Mouse (Mus musculus): Measurements from ENCODE around the gene Kcnj6.

Kcnj6 gene

GRCm38 (mm10) chr16:94782110-94782946 lies 215.2 kb downstream of the Kcnj6 start:
- DNase-seq (ENCODE audit: low spot score in 2 of 2): peak in 1 of 2 experiments; percentile 68

- no peak for DNase-seq (ENCODE audit: low spot score in 2 of 2)
Measured at GRCm38 (mm10) chr16:94773928-94774327, 223.6 kb downstream of the Kcnj6 start.

- peak in 1 of 2 experiments; percentile 32 for DNase-seq (ENCODE audit: low spot score in 2 of 2)
Measured at GRCm38 (mm10) chr16:94767606-94768005, 229.9 kb downstream of the Kcnj6 start.

GRCm38 (mm10) chr16:94765129-94765528 lies 232.4 kb downstream of the Kcnj6 start:
- DNase-seq (ENCODE audit: low spot score in 2 of 2): no peak

- DNase-seq (ENCODE audit: low spot score in 2 of 2): no peak
Measured at GRCm38 (mm10) chr16:94760732-94761131, 236.8 kb downstream of the Kcnj6 start.

GRCm38 (mm10) chr16:94759761-94760160 lies 237.7 kb downstream of the Kcnj6 start:
- DNase-seq (ENCODE audit: low spot score in 2 of 2): no peak

- no peak for DNase-seq (ENCODE audit: low spot score in 2 of 2)
Measured at GRCm38 (mm10) chr16:94758606-94759005, 238.9 kb downstream of the Kcnj6 start.

GRCm38 (mm10) chr16:94756352-94756751 lies 241.1 kb downstream of the Kcnj6 start:
- DNase-seq (ENCODE audit: low spot score in 2 of 2): no peak

GRCm38 (mm10) chr16:94753453-94753852 lies 244.0 kb downstream of the Kcnj6 start:
- peak; percentile 40 to 58 for DNase-seq (ENCODE audit: low spot score in 2 of 2)

- no peak for DNase-seq (ENCODE audit: low spot score in 2 of 2)
Measured at GRCm38 (mm10) chr16:94752781-94753180, 244.7 kb downstream of the Kcnj6 start.

GRCm38 (mm10) chr16:94745016-94745415 lies 252.5 kb downstream of the Kcnj6 start:
- DNase-seq (ENCODE audit: low spot score in 2 of 2): no peak

GRCm38 (mm10) chr16:94743853-94744501 lies 253.5 kb downstream of the Kcnj6 start:
- peak in 1 of 2 experiments; percentile 63 for DNase-seq (ENCODE audit: low spot score in 2 of 2)

GRCm38 (mm10) chr16:94737359-94737687 lies 260.2 kb downstream of the Kcnj6 start:
- no peak for DNase-seq (ENCODE audit: low spot score in 2 of 2)

- DNase-seq (ENCODE audit: low spot score in 2 of 2): no peak
Measured at GRCm38 (mm10) chr16:94736462-94737358, 260.8 kb downstream of the Kcnj6 start.

GRCm38 (mm10) chr16:94735472-94735871 lies 262.0 kb downstream of the Kcnj6 start:
- no peak for DNase-seq (ENCODE audit: low spot score in 2 of 2)

GRCm38 (mm10) chr16:94731027-94731426 lies 266.5 kb downstream of the Kcnj6 start:
- DNase-seq (ENCODE audit: low spot score in 2 of 2): peak in 1 of 2 experiments; percentile 28

- no peak for DNase-seq (ENCODE audit: low spot score in 2 of 2)
Measured at GRCm38 (mm10) chr16:94729236-94729635, 268.3 kb downstream of the Kcnj6 start.

- DNase-seq (ENCODE audit: low spot score in 2 of 2): peak in 1 of 2 experiments; percentile 57
Measured at GRCm38 (mm10) chr16:94724747-94725211, 272.7 kb downstream of the Kcnj6 start.

- peak; percentile 87 to 93 for DNase-seq (ENCODE audit: low spot score in 2 of 2)
Measured at GRCm38 (mm10) chr16:94724061-94724596, 273.4 kb downstream of the Kcnj6 start.

GRCm38 (mm10) chr16:94722936-94723335 lies 274.6 kb downstream of the Kcnj6 start:
- no peak for DNase-seq (ENCODE audit: low spot score in 2 of 2)

GRCm38 (mm10) chr16:94721549-94722006 lies 275.9 kb downstream of the Kcnj6 start:
- DNase-seq (ENCODE audit: low spot score in 2 of 2): no peak
